Mouse (Mus musculus): ENCODE measurements around the gene Ptprn2.
"Not testable (repeated sequence)": the region's sequence is repeated elsewhere in the genome, so short reads cannot be mapped to it uniquely, and the experiment has no call there.

Gene Ptprn2

DNA sequence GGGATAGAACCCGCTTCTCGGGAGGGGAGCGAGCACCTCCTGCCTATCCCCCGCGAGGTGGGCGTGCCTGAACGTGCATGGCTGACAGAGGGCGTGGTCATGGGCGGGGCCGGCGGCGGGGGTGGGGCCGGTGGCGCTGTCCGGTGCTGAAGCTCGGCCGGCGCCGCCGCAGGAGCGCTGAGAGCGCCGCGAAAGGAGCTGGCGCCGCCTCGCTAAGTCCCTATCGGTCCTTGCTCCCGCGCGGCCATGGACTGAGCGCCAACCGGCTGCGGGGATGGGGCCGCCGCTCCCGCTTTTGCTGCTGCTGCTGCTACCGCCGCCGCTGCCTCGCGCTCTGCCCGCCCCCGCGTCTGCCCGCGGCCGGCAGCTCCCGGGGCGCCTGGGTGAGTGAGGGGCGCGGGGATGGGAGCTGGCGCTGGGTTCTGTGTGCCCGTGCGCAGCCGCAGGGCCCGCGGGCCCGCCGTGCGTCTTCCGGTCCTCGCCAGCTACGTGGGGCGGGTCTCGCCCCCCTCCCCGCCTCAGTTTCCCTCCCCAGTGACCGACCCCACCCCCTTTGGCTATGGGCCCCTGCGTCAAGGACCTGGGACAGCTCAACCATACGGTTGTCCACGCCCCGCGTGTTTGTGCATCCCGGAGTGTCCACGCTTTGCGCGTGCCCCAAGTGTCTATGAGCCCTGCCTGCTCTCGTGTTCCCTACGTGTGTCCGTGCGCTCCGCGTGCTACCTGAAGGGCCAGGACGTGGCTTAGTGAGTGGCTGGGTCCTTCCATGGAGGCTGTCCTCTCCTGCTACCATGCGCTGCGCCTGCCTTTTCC, at the start of gene Ptprn2:
TSS of gene Ptprn2 (plus strand) at position 130 of the 813 bp plus-strand sequence.
- peak; percentile 20 to 37 for DNase-seq

DNA sequence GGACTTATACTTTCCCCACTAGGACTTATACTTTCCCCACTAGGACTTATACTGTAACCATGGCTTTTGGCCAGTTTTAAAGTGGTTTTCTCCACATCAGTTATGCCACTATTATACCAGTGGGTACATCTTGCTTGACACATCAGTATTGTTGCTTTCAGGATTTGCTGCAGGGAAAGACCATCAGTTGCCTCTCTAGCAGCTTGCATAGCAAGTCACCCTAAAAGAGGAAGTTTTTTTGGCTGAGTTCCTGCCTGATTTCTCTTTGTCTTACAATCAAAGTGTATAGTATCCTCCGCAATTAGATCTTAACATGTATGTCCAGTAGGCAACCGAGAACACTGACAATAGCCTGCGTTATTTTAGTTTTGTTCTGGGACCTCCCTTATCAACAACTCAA, 49.4 kb upstream of the Ptprn2 start:
- DNase-seq = no peak

DNA sequence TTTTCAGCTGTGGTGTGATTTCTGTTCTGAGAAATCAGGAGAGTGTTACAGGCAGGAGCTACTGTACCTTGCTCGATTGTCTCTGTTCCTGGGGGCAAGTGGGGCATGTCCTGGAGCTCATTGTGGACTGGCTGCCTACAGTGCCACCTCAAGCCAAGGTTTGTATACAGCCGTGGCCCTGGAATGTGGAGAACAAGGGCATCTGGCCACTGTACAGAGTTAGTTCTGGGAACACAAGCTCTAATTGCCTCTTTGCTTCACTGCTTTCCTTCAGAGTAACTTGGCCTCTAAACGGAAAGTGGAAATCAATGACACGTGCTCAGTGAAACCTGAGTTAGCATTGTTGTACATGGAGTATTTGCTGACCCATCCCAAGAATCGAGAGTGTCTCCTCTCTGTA, 46.9 kb upstream of the Ptprn2 start:
- peak; percentile 55 to 64 for DNase-seq

DNA sequence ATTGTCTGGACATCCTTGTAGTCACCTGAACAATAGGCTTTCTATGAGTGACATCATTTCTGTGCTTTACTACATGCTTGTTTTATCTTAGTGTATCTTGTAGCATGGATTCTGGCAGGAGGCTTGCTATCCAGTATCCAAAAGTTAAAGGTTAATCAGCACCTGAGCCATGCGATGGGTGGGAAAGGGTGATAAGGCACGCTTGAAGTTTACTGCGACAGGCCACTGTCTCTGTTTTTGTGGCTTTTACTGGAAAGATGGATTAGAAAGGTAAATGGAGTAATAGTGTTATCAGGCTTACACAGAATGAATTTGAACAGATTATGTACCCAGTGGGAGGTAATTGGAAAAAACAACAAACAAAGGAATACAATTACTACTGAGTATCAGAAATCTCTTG, 43.3 kb upstream of the Ptprn2 start:
- DNase-seq = no peak

DNA sequence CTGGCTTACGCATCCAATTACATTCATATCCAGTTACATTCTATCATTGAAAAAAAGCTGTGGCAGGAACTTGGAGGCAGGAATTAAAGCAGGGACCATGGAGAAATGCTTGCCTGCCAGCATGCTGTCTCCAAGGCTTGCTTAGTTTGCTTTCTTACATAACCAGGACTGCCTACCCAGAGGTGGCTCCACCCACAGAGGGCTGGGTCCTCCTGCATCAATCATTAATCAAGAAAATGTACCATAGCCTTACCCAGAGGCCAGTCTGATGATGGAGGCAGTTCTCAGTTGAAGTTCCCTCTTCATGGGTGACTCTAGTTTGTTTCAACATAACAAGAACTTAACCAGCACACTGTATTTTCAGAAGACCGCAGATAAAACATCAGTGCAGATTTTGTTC, 36.0 kb upstream of the Ptprn2 start:
- DNase-seq = peak; percentile 47 to 64

DNA sequence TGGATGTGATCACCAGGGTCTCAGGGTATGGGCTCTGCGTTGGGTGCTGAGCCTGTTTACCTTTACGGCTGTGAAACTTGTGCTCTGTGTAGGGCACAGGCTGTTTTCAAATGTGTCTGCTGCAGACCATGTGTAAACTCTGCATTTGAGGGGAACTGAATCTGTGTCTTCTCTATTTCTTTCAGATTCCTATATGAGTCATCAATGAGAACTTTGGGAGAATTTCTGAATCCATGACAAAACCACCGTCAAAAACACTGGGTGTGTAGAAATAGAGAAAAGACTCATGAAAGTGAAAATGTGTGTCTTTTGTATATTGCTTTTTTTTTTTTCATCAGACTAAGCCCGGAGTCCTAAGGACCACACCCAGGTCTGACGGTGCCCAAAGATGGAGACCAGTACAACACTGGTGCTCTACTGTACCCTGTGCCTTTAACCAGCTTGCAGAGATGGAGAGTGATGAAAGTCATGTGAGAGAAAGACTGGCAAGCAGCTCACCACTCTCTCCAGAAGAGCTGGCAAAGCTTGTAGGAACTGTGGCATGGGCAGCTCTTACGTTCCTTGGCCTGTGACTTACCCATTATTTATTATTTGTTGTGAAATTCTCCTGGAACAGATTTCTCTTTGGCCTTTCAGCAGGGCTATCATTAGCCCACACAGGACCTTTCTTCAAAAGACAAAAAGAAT, 25.0 kb upstream of the Ptprn2 start:
- no peak for DNase-seq

DNA sequence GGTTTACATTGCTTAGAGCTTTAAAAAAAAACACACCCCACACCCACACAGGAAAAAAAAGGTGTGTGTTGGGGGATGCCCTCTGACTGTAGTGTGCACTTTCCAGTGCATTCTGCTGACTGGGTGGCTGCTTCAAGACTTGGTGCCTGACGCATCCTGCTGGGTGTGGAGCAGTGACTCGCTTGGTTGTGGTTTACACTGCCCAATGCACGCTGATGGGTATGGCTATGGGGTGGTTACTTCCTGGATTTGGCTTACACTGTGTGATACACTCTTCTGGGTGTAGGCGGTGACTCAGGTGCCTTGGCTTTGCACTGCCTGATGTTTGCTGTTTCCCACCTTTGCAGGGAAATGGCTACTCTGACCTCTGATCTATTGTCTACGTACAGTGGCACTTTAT, 18.5 kb upstream of the Ptprn2 start:
- no peak for DNase-seq

DNA sequence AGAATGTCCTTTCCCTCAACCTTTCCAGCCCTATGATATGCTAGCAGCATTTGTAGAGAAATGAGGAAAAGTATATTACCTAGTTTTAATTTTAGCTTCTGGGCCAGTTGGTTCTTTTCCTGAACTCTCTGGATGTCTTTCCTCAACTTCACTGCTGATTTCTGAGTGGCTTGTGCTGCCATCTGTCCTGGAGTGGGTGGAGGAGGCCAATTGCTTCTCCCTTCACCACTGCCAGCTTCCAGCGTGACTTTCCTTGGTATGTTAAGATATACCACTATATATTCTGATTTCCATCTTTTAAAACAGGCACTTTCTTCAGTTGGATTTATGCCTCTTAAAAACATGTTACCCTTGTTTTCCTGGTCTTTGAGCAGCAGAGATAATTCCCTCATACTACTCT, 17.2 kb upstream of the Ptprn2 start:
- no peak for DNase-seq

DNA sequence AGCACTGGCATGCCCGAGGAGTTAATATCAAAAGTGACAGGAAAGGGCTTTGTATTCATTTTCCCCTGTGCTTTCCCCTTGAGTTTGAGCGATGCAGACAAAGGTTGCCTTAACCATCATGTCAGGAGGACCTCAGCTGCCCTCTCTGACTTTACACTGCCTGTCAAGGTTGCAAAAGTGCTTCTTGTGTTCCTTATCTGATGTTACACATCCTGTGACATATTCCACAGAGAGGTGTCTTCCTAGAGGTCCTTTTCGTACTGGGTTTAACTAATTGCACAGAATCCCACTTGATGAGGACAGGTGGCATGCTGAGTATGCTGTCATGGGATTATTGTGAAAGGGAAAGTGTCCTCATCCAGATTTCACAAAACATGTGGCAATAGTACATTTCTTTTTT, 16.4 kb upstream of the Ptprn2 start:
- no peak for DNase-seq

DNA sequence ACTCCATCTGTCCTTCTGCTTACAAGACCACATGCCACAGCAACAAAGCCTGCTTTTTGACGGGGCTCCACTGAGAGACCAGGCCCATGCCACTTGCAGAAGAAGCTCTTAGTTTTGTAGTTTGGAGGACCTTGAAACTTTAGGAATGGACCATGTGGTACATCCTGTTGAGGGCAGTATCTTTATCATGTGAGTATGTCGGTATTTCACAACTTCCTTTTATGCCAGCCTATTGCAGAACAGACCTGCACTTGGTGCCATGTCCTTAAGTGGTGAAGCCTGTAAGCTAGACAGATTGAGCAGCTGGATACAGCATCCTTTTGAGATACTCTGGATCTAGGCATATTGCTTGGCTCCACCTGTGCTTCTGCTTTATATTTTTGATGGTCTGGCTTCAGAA, 12.3 kb upstream of the Ptprn2 start:
- DNase-seq = no peak

DNA sequence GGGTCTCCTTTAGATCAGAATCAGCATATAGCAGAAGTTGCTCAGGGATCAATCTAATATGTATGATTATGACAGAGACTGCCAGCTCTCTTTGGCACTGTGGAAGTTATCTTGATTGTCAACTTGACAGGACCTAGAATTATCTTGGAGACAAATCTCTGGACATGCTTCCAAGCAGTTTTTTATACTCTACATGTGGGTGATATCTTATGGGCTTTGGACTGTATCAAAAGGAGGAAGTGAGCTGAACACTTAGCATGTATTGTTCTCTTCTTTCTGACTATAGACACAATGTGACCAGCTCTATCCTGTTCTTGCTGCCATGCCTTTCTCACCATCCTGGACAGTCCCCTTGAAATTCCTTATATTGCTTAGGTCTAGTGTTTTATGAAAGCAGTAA, 11.8 kb upstream of the Ptprn2 start:
- no peak for DNase-seq

DNA sequence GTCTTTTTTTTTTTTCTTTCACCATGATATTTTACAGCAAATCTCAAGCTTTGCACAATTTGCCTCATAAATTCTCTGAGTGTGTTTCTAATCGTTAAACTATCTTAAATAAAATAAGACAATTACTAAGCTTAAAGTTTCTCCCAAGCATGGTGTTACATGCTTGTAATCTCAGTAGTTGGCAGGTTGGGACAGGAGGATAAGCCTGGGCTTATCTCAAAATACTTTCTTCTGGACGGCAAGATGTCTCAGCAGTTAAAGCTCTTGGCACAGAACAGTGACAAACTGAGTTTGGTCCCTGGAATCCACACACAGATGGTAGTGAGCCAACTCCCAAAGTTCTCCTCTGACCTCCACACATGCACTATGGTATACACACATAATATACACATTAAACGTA, 10.8 kb upstream of the Ptprn2 start:
- DNase-seq = no peak

DNA sequence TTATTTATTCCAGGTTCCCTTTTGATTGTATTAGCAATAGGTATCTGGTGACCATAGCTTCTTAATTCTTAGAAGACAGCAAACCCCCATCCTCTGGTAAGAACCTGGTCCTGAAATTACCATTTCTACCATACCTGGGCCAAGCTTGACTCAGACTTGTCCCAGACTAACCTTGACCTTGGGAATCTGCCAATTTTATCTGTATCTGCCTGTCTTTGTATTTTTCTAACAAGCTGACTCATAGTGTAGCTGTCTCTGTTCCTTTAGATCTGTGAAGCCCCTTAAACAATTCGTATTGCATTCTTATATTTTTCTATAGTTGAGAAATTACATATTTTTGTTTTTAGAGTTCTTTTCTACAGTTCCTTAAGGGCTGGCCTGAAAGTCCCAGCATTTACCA, 6.7 kb upstream of the Ptprn2 start:
- DNase-seq = no peak

DNA sequence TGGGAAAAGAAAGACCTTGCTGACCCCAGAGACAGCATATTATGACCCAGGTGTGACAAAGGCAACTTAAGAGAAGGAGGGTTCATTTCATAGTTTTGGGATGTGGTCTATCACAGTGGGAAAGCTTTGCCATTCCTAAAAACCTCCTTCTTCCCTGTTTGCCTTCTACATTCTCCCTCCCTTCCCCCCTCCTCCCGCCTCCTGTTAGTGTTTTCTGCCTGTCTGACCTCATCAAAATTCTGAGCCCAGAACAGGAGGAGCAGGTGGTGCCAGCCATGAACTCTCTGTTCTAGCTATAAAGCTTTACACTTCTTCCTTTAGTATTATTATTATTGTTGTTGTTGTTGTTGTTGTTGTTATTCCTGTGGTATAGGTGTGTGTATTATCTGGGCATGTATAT, 3.6 kb upstream of the Ptprn2 start:
- DNase-seq = no peak

DNA sequence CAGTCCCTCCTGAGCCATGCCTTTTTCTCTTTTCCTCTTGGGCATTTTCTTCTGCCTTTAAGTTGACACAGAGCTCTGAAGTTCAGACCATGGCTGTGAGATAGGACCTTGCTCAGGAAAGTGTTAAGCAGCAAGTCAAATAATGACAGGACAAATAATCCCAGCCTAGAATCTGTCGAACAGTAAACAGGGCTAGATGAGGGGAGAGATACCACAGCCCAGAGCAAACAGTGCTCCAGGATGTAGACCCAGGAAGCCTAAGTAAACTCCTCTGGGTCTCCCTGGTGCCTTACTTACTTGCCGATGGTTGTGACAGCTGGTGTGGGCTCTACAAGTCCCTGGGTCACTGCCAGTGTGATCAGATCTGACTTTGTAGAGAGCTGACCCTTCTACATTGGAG, 1.9 kb upstream of the Ptprn2 start:
- no peak for DNase-seq

DNA sequence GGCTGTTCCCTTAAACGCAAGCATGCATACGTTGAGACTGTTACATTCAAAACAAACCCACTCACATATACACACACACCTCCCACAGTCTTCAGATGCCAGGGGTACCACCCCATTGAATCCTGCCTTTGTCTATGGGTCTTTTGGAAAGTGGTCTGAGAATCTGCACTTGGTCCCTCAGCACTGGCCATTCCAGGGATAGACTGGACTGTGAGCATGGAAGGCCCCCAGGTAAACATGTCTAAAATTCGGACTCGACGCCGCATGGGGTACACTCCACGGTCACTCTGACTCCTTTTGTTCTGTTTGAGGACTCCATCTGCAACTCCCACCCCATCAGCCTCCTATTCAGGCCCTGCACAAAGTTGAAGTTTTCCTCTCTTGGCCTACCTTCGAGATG, 529 bp upstream of the Ptprn2 start:
- no peak for DNase-seq

DNA sequence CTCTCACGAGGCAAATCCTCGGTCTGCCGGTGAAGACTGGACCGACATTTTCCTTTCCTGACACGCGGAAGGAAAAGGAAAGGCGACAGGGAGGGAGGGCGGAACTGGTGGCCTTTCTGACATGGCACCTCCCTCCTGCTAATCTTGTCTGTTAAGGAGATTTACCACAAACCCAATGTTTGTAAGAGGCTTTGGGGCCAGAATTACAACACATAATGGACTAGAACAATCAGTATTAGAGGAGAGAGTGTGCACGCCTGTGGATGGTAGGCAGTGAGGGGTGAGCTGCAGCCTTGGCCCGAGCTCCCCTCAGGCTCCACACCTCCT, 847 bp downstream of the Ptprn2 start:
- DNase-seq = no peak

DNA sequence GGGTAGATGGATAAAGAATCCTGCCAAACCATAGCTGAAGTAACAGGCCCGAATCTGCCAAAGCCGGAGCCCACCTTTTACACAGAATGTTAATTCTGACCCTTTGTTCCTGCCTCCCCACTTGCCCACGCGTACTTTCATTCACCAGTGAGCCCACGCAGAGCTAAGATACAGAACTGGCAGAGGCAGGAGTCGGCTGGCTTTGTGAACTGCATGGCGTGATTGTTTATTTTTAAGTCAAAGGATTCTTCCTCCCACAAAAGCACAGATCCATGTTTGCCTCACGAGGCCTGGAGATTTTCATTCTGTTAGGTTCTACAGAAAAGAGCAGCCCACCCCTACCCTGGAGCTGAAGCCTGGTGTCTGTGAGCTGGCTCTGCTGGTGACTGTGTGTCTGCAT, 3.3 kb downstream of the Ptprn2 start:
- DNase-seq = no peak

DNA sequence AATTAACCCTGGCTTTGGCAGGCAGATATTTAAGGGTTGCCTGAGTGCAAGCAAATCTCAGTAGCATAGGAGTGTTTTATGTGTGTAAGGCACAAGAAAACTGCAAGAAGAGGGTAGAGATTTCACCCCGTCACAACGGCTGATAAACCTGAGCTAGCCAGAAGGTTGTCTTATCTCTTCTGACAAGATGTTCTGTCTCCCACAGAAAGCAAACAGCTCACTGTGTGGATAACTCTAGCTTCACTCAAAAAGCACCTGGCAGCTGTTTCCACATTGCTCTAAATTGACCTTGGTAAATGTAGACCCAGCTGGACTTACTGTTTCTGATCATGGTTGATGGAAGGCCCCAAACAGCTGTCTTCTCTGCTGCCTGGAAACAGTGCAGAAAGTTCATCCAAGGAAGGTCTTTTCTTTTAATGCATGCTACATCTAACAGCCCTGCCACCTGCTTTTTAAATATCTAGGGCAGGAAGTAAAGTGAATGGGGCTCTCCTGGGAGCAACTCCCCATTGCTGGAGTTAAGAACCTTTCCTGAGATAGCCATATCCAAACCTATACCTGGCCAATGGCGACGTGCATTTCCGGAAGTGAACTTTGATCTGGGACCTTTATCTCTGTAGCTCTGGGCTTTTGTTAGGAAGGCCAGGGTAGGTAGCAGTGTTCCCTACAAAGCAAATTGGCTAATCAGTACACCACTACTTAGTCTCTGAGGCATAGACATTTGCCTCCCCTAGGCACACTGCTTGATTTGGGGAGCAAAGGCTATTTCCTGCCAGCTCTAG, 5.2 kb downstream of the Ptprn2 start:
- DNase-seq = no peak

DNA sequence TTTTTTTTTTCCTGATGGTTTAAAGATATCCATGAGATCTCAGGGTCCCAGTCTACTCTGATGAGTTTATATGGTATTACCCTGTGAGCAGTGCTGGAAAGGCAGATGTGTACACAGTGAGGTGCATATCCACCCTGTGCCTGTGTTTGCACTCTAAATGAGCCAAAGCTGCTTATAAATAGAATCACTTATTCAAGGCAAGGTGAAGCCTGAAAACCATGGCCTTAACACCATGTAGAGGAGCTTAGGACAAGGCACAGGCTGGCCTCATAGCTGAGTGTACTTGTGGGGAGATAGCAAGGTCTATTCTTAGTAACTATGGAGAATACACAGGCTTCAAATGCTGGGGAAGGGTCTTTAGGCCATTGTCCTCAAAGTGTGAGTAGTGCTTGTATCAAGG, 13.1 kb downstream of the Ptprn2 start:
- DNase-seq = no peak

DNA sequence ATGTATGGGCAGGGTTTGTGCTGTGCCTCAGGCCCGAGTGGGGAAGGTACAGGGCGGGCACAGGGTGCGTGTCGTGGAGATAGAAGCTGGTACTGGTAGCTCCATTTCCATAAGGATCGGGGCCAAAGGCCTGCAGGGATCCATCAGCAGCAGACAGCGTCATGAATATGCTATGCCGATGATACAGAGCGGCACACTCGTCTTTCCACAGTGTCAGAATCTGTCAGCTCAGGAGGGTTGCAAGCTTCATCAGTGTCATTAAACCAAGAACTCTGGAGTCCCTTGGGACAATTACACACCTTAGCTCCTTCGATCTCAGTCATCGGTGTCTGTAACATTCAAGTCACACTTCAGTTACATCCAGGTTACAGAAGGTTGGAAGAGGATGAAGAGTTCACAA, 15.1 kb downstream of the Ptprn2 start:
- no peak for DNase-seq

DNA sequence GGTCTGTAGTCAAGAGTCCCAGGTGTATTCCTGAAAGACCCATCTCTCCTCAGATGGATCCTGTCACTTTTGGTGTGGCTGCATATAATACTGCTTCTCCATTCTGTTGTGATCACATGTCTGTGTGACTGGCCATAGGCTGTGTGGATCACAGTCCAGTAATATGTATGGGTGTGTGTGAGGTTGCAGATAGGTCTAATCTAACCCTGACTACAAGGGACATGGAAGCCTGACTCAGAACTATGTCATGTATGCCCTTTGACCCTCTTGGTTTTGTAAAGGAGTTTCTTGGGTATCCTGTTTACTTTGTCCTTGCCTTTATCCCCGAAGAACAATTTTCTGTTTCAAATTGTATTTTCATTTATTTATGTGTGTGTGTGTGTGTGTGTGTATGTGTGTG, 27.0 kb downstream of the Ptprn2 start:
- DNase-seq = no peak

DNA sequence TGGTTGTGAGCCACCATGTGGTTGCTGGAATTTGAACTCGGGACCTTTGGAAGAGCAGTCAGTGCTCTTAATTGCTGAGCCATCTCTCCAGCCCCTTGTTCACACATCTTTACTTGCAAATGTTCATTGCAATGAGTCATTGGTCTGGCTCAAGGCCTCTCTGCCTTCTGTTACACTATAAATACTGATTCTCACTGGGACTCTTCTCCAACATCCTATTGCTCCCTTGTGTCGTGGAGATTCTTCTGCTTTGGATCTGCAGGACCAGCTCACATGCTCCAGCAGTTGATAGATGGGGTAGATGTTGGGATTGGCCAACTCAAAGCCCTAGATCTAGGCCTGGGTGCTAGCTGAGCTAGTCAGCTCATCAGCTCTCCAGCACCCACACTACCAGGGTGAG, 28.3 kb downstream of the Ptprn2 start:
- not testable (repeated sequence) for DNase-seq

DNA sequence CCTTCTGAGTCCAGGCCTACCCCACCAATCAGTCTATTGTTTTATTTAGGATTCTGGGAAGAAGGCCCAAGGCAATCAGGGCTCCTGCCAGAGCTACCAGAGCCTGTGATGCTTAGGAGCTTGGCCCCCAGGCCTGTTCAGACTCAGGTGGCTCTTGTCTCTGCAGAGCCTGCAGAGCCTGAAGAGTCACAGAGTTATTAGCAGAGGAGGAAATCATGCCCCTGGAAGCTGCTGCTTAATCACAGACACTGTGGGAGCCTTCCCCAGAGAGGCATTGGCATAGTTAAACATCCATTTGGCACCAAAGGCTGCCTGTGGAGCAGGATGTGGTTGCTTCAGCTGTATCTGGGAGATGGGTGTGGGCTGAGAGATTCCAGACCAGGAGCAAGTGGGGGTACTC, 30.3 kb downstream of the Ptprn2 start:
- no peak for DNase-seq

Measured in kidney, adult 8-10 months (tissue).